Mouse (Mus musculus) telencephalon, adult 2 months (tissue): ENCODE results near the gene Ppp1r35.

Source experiments
- DNase-seq: peaks from one replicate; pipeline ENCODE4 v3.0.0-alpha.2; 2011; ENCODE audit warnings: low read depth, low spot score

Ppp1r35 gene

DNA sequence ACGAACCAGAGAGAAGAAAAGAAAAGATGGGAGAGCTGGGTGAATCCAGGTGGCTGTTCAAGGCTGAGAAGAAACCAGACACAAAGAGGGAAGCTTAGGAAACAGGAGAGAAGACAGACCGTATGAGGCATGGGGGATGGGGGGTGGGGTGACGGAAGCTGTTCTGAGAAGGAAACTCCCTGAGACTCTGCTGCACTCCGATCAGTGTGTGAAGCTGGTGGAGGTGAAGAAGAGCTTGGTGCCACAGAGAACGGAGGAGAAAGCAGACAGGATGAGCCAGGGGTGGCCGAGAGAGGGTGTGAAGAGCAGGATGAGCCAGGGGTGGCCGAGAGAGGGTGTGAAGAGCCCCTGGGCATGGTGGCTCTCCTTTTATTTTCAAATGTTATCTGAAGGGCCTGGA, 47.8 kb downstream of the Ppp1r35 start:
- no peak for DNase-seq

DNA sequence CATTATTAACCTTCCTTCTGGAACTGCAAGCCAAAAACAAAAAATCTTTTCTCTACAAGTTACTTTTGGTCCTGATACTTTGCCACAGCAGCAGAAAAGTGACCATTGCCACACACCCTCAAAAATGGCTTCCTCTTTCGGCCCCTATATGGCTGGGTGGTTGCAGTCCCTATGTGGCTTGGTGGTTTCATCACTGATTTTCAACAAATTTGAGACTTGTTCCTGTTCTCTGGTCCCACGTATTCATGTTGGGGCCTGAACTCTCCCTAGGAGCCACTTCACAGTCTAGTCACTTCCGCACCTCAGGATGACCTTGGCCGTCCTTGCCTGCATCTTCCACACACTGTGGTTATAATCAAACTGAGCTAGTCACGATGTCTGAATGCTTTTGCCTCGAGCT, 50.0 kb downstream of the Ppp1r35 start:
- DNase-seq = no peak
